Mouse (Mus musculus) lung, postnatal 4 days (tissue): ENCODE data around the gene Epm2aip1.

ENCODE experiments used
- DNase-seq, 2 experiments: peaks; one replicate each; pipeline ENCODE4 v3.0.0; 2021

Gene Epm2aip1

GRCm38 (mm10) chr9:111289294-111289831 is 17.6 kb downstream of the Epm2aip1 start:
- DNase-seq: peak; percentile 43 to 53

- peak; percentile 89 to 94 for DNase-seq
These were observed 18.2 kb downstream of the Epm2aip1 start for GRCm38 (mm10) chr9:111289832-111290339.

GRCm38 (mm10) chr9:111290539-111291100 is 18.9 kb downstream of the Epm2aip1 start:
- DNase-seq: no peak

- DNase-seq: no peak
These were observed 21.5 kb downstream of the Epm2aip1 start for GRCm38 (mm10) chr9:111293234-111293633.

GRCm38 (mm10) chr9:111294911-111295310 is 23.2 kb downstream of the Epm2aip1 start:
- DNase-seq: no peak

- DNase-seq: no peak
These were observed 23.6 kb downstream of the Epm2aip1 start for GRCm38 (mm10) chr9:111295323-111295722.

- no peak for DNase-seq
These were observed 24.7 kb downstream of the Epm2aip1 start for GRCm38 (mm10) chr9:111296433-111296832.

- DNase-seq: no peak
These were observed 26.9 kb downstream of the Epm2aip1 start for GRCm38 (mm10) chr9:111298606-111299005.

GRCm38 (mm10) chr9:111302196-111302831 is 30.6 kb downstream of the Epm2aip1 start:
- DNase-seq: no peak

- DNase-seq: no peak
These were observed 32.3 kb downstream of the Epm2aip1 start for GRCm38 (mm10) chr9:111304036-111304435.

GRCm38 (mm10) chr9:111306142-111306541 is 34.4 kb downstream of the Epm2aip1 start:
- DNase-seq: no peak

- DNase-seq: peak; percentile 8 to 37
These were observed 39.5 kb downstream of the Epm2aip1 start, which contains the start of gene Trank1 for GRCm38 (mm10) chr9:111311031-111311842. Gene Trank1, plus strand, starts transcription at chr9:111311739.

- peak in 1 of 2 experiments; percentile 23 for DNase-seq
These were observed 40.2 kb downstream of the Epm2aip1 start for GRCm38 (mm10) chr9:111311843-111312441.

- peak in 1 of 2 experiments; percentile 21 for DNase-seq
These were observed 40.9 kb downstream of the Epm2aip1 start for GRCm38 (mm10) chr9:111312442-111313141.

GRCm38 (mm10) chr9:111313299-111313698 is 41.6 kb downstream of the Epm2aip1 start:
- DNase-seq: no peak

GRCm38 (mm10) chr9:111313793-111314192 is 42.1 kb downstream of the Epm2aip1 start:
- DNase-seq: no peak

- DNase-seq: peak; percentile 24 to 52
These were observed 42.5 kb downstream of the Epm2aip1 start for GRCm38 (mm10) chr9:111314219-111314618.

- no peak for DNase-seq
These were observed 49.2 kb downstream of the Epm2aip1 start for GRCm38 (mm10) chr9:111320912-111321311.

GRCm38 (mm10) chr9:111324881-111325280 is 53.2 kb downstream of the Epm2aip1 start:
- DNase-seq: no peak
